Mouse (Mus musculus) kidney, adult 2 months (tissue): Measurements from ENCODE around the gene Rgs19.

Experiments used
- CTCF ChIP-seq: fragments of 200-500 bp; conservative IDR thresholded peaks from 2 replicates; pipeline ENCODE4 v1.5.1; 2011; ENCODE audit warnings: low read depth, mild to moderate bottlenecking, control low read depth, low read length, moderate library complexity, mixed read lengths; ENCODE audit not compliant: insufficient read depth, insufficient read length
- POLR2A ChIP-seq: fragments of 200-500 bp; IDR thresholded peaks from one replicate; pipeline ENCODE4 v1.6.1; 2011; ENCODE audit warnings: low read depth, low read length, control low read depth

GRCm38 (mm10) chr2:181674934-181675333 lies 18.8 kb downstream of the Rgs19 start:
- TF ChIP-seq POLR2A: no peak
- no peak for TF ChIP-seq CTCF
